ENCODE assay signal across 14 mouse cellular contexts in the genomic region with DNA sequence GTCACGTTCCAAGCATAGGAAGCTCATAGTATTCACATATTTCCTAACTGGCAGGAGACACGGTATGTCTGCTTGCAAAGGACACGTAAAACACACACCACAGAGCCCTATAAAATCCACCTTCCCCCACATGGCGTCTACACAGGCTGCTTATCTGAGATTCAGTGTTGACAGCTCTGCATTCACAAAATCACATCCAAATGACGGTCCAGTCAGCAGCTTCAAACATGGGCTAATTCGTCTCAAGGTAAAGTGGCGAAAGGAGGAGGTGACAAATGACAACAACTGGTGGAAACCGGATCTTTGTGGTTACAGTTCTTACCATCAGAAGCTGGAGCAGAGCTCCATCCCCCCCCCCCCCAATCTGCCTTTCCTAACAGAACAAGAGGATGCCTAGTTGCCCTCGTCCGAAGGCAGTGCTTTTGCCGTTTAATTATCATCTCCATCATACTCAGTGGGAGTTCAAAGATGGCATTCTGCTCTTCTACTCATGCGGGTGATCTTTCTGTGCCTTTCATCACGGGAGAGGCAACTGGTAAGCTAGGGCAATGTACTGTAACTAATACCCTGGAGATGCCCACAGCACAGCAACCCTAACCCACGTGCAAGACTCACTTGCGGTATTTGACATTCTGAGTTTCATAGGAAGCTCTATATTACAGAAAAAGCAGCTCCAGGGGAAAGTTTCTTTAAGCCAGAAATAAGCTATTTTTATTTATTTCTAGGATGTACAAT.
DNase-seq lines count a peak whose midpoint lies in the region; ATAC-seq and TF ChIP-seq lines count a peak whose summit lies in the region.
"Had no signal": no experiment of that assay in that cellular context is flagged by ENCODE, and none has a peak within 500 bp of the region (broad histone marks: within the 10 kb centered on the region; RNA-seq: fewer than 3 reads in every experiment).

No protein-coding gene starts in this region.

- H3K4me1 ChIP-seq in heart, embryonic 15.5 days (replicated peaks): peaks cover 7% of the 10 kb centered on the region; the same call in 1 of the 2 replicates
- no peaks in the 10 kb centered on the region; the same call in 1 of the 2 replicates for H3K4me1 ChIP-seq in forebrain, embryonic 16.5 days (replicated peaks; ENCODE audit: control insufficient read depth, insufficient read depth, low read length)
- peaks cover 8% of the 10 kb centered on the region; the same call in 1 of the 2 replicates for H3K4me1 ChIP-seq in intestine, postnatal 0 days (replicated peaks; ENCODE audit: control insufficient read depth, insufficient read depth, low read length)
- H3K4me1 ChIP-seq: megakaryocyte, embryonic 14.5 days had no signal

- no peaks in the 10 kb centered on the region for H3K36me3 ChIP-seq in heart, embryonic 15.5 days
- H3K36me3 ChIP-seq in forebrain, embryonic 16.5 days (ENCODE audit: control insufficient read depth, insufficient read depth): no peaks in the 10 kb centered on the region
- H3K36me3 ChIP-seq in intestine, postnatal 0 days (ENCODE audit: control insufficient read depth, insufficient read depth): no peaks in the 10 kb centered on the region

- 28% methylated on average over 15 of the region's 15 CpGs for WGBS in heart, embryonic 15.5 days
- 53% methylated on average over 15 of the region's 15 CpGs for WGBS in forebrain, embryonic 16.5 days
- 77% methylated on average over 15 of the region's 15 CpGs for WGBS in intestine, postnatal 0 days

- no peak for DNase-seq in heart, adult 8-10 months (ENCODE audit: low spot score)
- peak; percentile 19 for DNase-seq in left cerebral cortex, postnatal 4 days
- no peak for DNase-seq in left cerebral cortex, adult 8-10 months (ENCODE audit: low spot score in 2 of 2)
- DNase-seq in T-cell, adult 2 months (ENCODE audit: low spot score): peak; percentile 32
- DNase-seq: cerebellum, adult 2 months; kidney, adult 18-20 months; liver; lung, embryonic 14.5 days had no signal

- ATAC-seq in heart, embryonic 15.5 days (replicated peaks; ENCODE audit: insufficient number of reproducible peaks, insufficient read depth, low FRiP score, low read depth): peak; percentile 55
- ATAC-seq in forebrain, embryonic 16.5 days: no peak
- no peak for ATAC-seq in megakaryocyte-erythroid progenitor cell, adult 5-6 weeks (replicated peaks; ENCODE audit: low FRiP score, low TSS enrichment, poor library complexity, severe bottlenecking)
- ATAC-seq in intestine, postnatal 0 days: no peak
- ATAC-seq: Patski had no signal

- peak overlapping the region; percentile 23; the same call in 1 of the 2 replicates for H3K4me2 ChIP-seq in heart, embryonic 15.5 days
- H3K4me2 ChIP-seq in forebrain, embryonic 16.5 days (ENCODE audit: low read length): no peak overlapping the region
- H3K4me2 ChIP-seq in intestine, postnatal 0 days (replicated peaks; ENCODE audit: low read depth): no peak overlapping the region
- H3K4me2 ChIP-seq: lung, embryonic 14.5 days had no signal

- TF ChIP-seq CTCF in intestine, postnatal 0 days (IDR thresholded peaks at IDR 0.05; ENCODE audit: low read depth): no peak

- H3K9me3 ChIP-seq in heart, embryonic 15.5 days (replicated peaks): no peaks in the 10 kb centered on the region
- no peaks in the 10 kb centered on the region for H3K9me3 ChIP-seq in forebrain, embryonic 16.5 days (ENCODE audit: control insufficient read depth, low read length)
- H3K9me3 ChIP-seq in intestine, postnatal 0 days (ENCODE audit: control insufficient read depth): no peaks in the 10 kb centered on the region
- H3K9me3 ChIP-seq: megakaryocyte, embryonic 14.5 days had no signal

- intact Hi-C loops in left cerebral cortex, postnatal 4 days (cut with DNase I): no loop called here

- H3K27me3 ChIP-seq in heart, embryonic 15.5 days: no peaks in the 10 kb centered on the region
- H3K27me3 ChIP-seq in forebrain, embryonic 16.5 days (replicated peaks; ENCODE audit: control insufficient read depth, insufficient read depth, low read length): no peaks in the 10 kb centered on the region
- no peaks in the 10 kb centered on the region for H3K27me3 ChIP-seq in intestine, postnatal 0 days (replicated peaks; ENCODE audit: control insufficient read depth, insufficient read depth, low read length)

- H3K4me3 ChIP-seq in heart, embryonic 15.5 days: no peak overlapping the region
- H3K4me3 ChIP-seq in forebrain, embryonic 16.5 days (replicated peaks; ENCODE audit: low read length): no peak overlapping the region
- H3K4me3 ChIP-seq in intestine, postnatal 0 days (ENCODE audit: low read depth, low read length): no peak overlapping the region
- H3K4me3 ChIP-seq: megakaryocyte, embryonic 14.5 days had no signal

- H3K27ac ChIP-seq in heart, embryonic 15.5 days: no peak overlapping the region
- H3K27ac ChIP-seq in forebrain, embryonic 16.5 days (ENCODE audit: low read length): peak overlapping the region; percentile 8; the same call in 1 of the 2 replicates
- no peak overlapping the region for H3K27ac ChIP-seq in intestine, postnatal 0 days (ENCODE audit: low read depth, low read length)

- H3K9ac ChIP-seq in heart, embryonic 15.5 days: no peak overlapping the region
- no peak overlapping the region for H3K9ac ChIP-seq in forebrain, embryonic 16.5 days (replicated peaks; ENCODE audit: low read depth, low read length)
- H3K9ac ChIP-seq in intestine, postnatal 0 days (ENCODE audit: low read depth, low read length): no peak overlapping the region
- H3K9ac ChIP-seq: lung, embryonic 14.5 days had no signal

Comparison
In these comparisons a context has a peak if more than half of its experiments do, and no peak if none do; other contexts are left out.
1. DNase-seq: peak in left cerebral cortex, postnatal 4 days (single experiment) and T-cell, adult 2 months (single experiment); none in heart, adult 8-10 months (single experiment) and left cerebral cortex, adult 8-10 months (0 of 2).